Mouse (Mus musculus): ENCODE results near the gene Usp50.

Usp50 gene

GRCm38 (mm10) chr2:126783370-126783769 lies at the start of gene Usp50:
Gene Usp50, minus strand, starts transcription at chr2:126783470.
- no peak for DNase-seq (ENCODE audit: low spot score in 2 of 2)

- DNase-seq (ENCODE audit: low spot score in 2 of 2), result no peak
Observed at GRCm38 (mm10) chr2:126817414-126817813, 34.1 kb upstream of the Usp50 start.

GRCm38 (mm10) chr2:126816644-126817347 lies 33.5 kb upstream of the Usp50 start:
- no peak for DNase-seq (ENCODE audit: low spot score in 2 of 2)

GRCm38 (mm10) chr2:126815822-126816221 lies 32.6 kb upstream of the Usp50 start:
- no peak for DNase-seq (ENCODE audit: low spot score in 2 of 2)

GRCm38 (mm10) chr2:126801980-126802379 lies 18.7 kb upstream of the Usp50 start:
- no peak for DNase-seq (ENCODE audit: low spot score in 2 of 2)

GRCm38 (mm10) chr2:126798455-126798854 lies 15.2 kb upstream of the Usp50 start:
- DNase-seq (ENCODE audit: low spot score in 2 of 2), result no peak

- no peak for DNase-seq (ENCODE audit: low spot score in 2 of 2)
Observed at GRCm38 (mm10) chr2:126795708-126796107, 12.4 kb upstream of the Usp50 start.

GRCm38 (mm10) chr2:126792611-126793010 lies 9.3 kb upstream of the Usp50 start:
- no peak for DNase-seq (ENCODE audit: low spot score in 2 of 2)

GRCm38 (mm10) chr2:126787721-126788342 lies 4.6 kb upstream of the Usp50 start:
- DNase-seq (ENCODE audit: low spot score in 2 of 2), result peak in 1 of 2 experiments; percentile 66

- DNase-seq (ENCODE audit: low spot score in 2 of 2), result peak in 1 of 2 experiments; percentile 63
Observed at GRCm38 (mm10) chr2:126782433-126782832, 837 bp downstream of the Usp50 start.

GRCm38 (mm10) chr2:126781478-126781877 lies 1.8 kb downstream of the Usp50 start:
- no peak for DNase-seq (ENCODE audit: low spot score in 2 of 2)

GRCm38 (mm10) chr2:126780286-126780685 lies 3.0 kb downstream of the Usp50 start:
- no peak for DNase-seq (ENCODE audit: low spot score in 2 of 2)

- DNase-seq (ENCODE audit: low spot score in 2 of 2), result no peak
Observed at GRCm38 (mm10) chr2:126778806-126779205, 4.5 kb downstream of the Usp50 start.

- no peak for DNase-seq (ENCODE audit: low spot score in 2 of 2)
Observed at GRCm38 (mm10) chr2:126776416-126776815, 6.9 kb downstream of the Usp50 start.

GRCm38 (mm10) chr2:126775951-126776350 lies 7.3 kb downstream of the Usp50 start:
- DNase-seq (ENCODE audit: low spot score in 2 of 2), result no peak

- no peak for DNase-seq (ENCODE audit: low spot score in 2 of 2)
Observed at GRCm38 (mm10) chr2:126772217-126772616, 11.1 kb downstream of the Usp50 start.

- no peak for DNase-seq (ENCODE audit: low spot score in 2 of 2)
Observed at GRCm38 (mm10) chr2:126769431-126770181, 13.7 kb downstream of the Usp50 start.

- no peak for DNase-seq (ENCODE audit: low spot score in 2 of 2)
Observed at GRCm38 (mm10) chr2:126768194-126768593, 15.1 kb downstream of the Usp50 start.

GRCm38 (mm10) chr2:126767599-126767998 lies 15.7 kb downstream of the Usp50 start:
- DNase-seq (ENCODE audit: low spot score in 2 of 2), result no peak

GRCm38 (mm10) chr2:126765867-126766582 lies 17.2 kb downstream of the Usp50 start:
- DNase-seq (ENCODE audit: low spot score in 2 of 2), result no peak

GRCm38 (mm10) chr2:126759351-126759750 lies 23.9 kb downstream of the Usp50 start:
- DNase-seq (ENCODE audit: low spot score in 2 of 2), result no peak

GRCm38 (mm10) chr2:126755664-126756063 lies 27.6 kb downstream of the Usp50 start:
- no peak for DNase-seq (ENCODE audit: low spot score in 2 of 2)
